Mouse (Mus musculus): ENCODE results near the gene Bpifa6. TPM values are rescaled to one million over a fixed set of nuclear protein-coding genes. Genes with fewer than 3 reads are reported as not detected.
"Not testable (repeated sequence)": the region's sequence is repeated elsewhere in the genome, so short reads cannot be mapped to it uniquely, and the experiment has no call there.

The Bpifa6 gene
- total RNA-seq (2021): not detected
- long read RNA-seq: 0 reads

DNA sequence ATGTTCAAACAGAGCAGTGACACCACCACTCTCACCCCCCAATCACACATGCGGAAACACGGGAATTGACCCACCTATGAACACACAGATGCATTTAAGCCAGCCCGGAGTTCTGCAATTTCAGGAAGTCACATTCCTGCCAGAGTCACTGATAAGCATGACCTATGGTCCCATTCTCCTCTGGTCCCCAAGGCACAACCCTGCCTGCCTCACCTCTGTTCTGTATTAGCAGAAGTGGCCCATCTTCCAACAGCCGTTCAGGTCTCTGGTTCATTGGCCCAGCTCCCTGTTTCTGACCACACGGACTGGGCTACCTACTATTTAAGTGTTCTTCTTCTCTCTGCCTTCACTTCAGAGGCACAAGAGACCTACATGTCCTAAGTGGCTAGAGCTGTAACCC, at the start of gene Bpifa6:
Bpifa6 (plus strand) TSS at position 364 of the 400 bp plus-strand sequence.
- no peak for DNase-seq (ENCODE audit: low spot score in 2 of 2)

DNA sequence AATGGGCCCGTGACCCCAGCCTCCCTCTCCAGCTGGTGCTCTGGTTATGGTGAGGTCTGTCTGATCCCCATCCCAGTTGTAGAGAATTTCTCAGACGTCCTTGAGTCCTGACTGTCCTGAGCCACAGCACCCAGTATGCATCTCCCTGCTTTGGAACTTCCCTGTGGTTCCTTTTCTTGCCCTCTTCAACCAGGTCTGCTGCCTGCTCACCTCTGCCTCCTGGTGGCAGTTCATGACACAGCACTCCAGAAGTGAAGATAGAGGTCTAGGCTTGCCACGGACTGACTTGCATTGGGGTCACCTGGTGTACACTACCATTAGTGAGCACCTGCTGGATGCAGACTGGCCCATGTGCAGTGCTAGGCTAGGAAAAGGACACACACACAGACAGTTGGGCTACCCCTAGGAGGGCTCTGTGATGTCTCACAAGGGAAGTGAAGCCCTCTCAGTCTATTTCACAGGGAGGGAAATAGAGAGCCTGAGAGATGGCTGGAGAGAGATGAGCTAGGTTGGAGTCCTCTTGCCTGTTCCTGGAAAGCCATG, 44.8 kb upstream of the Bpifa6 start:
- DNase-seq (ENCODE audit: low spot score in 2 of 2): peak; percentile 67 to 76

DNA sequence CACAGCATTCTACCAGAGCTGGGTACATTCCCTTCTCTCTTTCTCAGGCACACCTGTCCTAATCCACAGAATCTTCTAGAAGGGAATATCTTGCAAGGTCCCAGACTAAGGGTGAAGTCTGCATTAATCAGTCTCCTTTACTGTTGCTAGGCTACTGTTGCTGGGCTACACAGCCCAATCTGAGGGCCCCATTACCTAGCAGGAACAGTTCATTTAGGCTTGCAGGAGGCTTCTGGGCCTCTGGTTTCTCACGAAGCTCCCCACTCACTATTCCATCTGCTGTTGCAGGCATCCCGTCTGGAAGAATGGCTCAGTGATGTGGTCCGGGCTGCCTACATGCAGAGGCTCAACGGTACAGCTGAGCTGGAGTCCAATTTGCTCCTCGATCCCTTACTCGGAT, 43.6 kb upstream of the Bpifa6 start:
- DNase-seq (ENCODE audit: low spot score in 2 of 2): no peak

DNA sequence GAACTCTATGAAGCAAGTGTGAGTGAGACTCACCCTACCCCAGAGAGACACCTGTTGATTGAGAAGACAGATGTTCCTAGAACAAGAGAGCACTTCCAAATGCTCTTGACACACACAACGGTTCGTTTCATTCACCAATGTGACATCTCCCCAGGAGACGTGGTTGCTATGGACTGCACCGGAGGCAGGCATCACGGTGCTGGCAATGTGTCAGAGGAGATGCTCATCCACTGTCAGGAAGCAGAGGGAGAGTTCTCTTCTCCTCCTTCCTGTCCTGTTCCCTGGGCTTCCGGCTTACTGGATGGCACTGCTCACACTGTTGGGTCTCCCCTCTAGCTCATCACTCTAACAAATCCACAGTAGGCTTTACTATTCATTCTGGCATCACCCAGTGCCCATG, 41.4 kb upstream of the Bpifa6 start:
- DNase-seq (ENCODE audit: low spot score in 2 of 2): peak in 1 of 2 experiments; percentile 22

DNA sequence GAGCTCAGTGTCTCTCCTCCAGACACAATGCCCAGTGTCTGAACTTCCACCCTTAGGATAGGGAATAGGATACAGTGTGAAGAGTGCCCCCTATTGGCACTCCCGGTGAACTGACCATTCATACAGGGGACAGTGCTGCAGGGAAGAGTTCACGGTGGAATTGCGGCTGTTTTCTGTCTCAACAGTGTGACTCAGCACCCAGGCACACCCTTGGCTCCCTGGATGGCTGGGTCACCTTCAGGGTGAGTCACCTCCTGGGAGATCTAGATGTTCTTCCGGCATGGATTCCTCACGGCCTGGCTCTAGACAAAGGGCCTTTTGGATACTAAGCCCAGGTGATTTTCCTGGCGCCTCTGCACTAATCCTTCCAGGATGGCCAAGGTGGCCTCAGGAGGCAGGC, 39.4 kb upstream of the Bpifa6 start:
- DNase-seq (ENCODE audit: low spot score in 2 of 2): no peak

DNA sequence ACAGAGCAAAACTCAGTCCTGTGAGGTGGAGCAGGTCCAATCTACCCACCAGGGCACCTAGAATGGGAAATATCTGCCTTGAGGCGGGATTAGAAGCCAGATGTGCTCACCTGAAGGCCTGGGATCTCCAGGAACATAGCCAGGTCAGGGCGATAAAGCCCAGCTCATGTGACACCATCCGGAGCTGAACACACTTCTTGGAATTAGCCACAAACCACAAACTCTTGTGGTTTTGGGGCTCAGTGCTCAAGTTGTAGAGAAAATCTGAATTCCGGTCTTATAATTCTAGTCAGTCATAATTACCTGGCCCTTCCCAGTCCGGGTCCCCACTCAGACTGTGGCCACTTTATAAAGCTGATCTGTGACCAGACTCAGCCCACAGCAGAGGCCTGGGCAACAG, 36.9 kb upstream of the Bpifa6 start, which contains the start of gene Bpifb4:
Bpifb4 (plus strand) TSS at position 370 of the 400 bp plus-strand sequence.
- DNase-seq (ENCODE audit: low spot score in 2 of 2): no peak

DNA sequence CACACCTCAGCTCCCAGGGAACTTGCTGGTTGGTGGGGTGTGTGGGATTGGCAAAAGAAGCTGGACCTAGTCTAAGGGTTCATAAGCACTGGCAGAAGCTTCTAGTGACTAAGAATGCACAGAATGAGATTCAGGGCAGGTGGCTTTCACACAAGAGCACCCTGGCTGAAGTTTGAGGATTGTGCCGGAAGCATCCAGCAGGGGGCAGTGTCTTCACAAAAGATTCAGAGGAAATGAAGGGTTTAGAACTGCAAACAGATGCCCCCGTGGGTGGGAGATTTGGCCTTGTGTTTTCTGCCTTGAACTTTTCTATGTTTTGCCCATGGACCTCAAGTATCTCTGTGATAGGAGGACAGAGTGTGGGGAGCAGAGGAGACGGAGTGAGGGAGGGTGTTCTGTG, 31.2 kb upstream of the Bpifa6 start:
- DNase-seq (ENCODE audit: low spot score in 2 of 2): peak; percentile 73 to 74

DNA sequence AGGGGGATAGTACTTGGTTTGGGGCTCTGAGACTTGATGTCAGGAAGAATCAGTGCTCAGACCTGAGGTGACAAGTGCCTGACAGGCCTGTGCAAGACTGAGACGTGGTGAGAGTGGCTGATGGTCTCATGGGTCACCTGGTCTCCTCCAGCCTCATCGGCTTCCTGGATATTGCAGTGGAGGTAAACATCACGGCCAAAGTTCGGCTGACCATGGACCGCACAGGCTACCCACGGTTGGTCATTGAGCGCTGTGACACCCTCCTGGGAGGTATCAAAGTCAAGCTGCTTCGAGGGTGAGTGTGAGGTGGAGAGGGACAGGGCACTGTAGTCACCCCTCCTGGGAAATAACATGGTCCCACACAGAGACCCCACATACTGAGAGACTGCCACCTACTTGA, 30.2 kb upstream of the Bpifa6 start:
- DNase-seq (ENCODE audit: low spot score in 2 of 2): no peak

DNA sequence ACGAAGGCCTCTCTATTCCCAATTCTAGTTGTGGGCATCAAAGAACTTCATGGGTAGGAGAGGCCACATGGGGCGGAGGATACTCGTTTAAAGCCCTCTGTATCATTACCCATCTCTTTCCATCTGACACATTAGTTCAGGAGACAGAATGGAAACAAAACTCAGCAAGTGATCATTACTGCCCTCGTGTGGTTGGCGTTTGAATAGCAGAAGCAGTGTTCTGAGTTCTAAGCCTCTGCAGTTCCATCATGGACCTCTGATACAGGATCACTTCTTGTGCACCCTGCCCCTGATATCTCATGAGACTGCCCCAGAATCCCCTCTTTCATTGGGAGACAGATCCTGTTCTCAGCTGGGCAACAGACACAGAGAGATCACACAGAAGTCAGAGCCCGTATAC, 21.8 kb upstream of the Bpifa6 start:
- DNase-seq (ENCODE audit: low spot score in 2 of 2): peak; percentile 83 to 85

DNA sequence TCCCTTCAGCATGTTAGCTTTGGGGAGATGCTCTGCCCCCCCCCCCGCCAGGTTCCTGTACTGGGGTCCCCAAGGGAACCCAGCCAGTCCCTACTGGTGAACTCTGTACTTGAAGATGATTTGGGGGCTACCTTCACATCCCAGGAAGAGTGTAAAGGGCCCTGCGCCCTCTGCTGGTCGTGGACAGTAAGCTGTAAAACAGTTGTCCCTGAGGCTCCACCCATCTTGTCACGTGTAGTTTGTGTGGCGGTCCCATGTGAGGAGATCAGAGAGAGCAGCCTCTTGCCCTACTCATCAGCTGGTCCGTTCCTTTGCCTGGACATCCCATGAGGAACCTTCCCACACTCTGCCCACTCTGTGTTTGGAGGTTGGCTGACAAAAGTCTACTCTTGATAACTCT, 20.9 kb upstream of the Bpifa6 start:
- peak; percentile 41 to 48 for DNase-seq (ENCODE audit: low spot score in 2 of 2)

DNA sequence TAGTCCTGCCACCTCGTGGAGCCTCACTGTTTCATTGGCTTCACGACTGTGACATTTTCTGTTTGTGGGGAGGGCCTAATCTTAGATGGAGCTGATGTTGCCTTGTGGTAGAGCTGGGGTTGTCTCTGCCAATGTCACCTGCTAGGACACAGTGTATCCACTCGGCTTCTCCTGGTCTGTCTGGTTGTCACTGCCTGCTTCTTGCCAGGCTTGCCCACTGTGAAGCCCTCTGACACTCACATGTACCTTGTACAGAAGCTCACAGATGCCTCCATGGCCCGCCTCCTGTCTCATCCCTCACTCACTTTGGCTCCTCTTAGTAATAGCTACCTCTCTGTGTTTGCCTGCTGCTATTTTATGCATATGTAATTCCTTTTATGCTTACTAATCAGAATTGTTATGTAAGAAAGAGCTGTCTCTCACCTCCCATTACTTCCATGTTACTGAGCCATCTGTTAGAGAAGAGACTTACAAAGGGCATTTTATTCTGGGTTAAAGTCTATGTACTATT, 11.9 kb upstream of the Bpifa6 start:
- DNase-seq (ENCODE audit: low spot score in 2 of 2): no peak

DNA sequence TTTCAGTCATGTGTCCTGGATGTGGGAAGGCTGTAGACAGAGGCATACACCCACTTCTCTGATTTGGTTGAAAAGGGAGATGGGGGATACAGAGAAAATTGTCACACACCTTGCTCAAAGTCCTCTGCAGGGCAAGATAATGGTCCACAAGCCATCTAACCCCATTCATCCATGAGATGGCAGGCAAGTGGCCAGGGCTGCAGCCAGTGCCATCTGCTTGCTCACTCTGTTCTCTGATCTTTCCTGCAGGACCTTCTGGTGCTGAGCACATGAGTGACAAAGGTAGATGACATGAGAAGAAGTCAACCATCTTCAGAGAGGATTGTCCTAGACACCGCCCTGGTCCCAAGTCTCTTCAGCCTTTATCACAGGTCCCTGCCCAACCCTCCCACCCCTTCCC, 11.4 kb upstream of the Bpifa6 start:
- DNase-seq (ENCODE audit: low spot score in 2 of 2): no peak

DNA sequence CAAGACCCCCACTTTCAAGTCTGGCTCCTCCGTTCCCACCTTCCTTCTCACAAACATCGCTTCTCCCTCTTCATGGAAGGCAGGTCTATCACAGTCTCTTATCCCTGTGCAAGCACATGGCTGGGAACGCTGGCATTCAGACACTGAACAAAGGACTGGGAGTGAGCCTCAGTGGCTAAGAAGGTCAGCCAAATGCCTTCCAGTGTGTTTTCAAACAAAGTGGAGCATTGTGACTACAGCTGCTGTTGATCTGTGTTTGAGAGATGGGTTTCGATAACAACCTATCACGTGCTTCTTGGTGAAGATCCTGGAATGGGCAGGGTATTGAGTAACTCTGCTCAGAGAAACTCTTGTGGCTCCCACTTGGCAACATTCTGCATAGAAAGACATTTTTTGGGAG, 4.5 kb upstream of the Bpifa6 start:
- DNase-seq (ENCODE audit: low spot score in 2 of 2): no peak

DNA sequence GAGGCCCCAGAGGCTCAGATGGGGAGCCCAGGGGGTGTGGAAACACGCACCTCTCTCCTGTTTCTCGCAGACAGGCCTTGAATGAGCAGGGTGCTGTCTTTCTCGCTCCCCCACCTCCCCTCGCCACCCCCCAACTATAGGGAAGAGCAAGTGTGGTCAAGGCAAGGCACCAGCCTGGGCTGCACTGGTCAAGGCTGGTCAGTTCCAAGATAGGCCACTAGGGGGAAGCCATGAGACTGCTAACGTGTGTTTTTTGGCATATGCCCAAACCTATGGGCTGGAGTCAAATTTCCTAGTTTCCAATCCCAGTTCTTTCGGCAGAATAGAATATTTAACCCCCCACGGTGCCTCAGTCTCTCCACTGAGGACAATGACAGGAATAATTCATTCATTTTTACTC, 21.0 kb downstream of the Bpifa6 start:
- DNase-seq (ENCODE audit: low spot score in 2 of 2): peak; percentile 74 to 78

DNA sequence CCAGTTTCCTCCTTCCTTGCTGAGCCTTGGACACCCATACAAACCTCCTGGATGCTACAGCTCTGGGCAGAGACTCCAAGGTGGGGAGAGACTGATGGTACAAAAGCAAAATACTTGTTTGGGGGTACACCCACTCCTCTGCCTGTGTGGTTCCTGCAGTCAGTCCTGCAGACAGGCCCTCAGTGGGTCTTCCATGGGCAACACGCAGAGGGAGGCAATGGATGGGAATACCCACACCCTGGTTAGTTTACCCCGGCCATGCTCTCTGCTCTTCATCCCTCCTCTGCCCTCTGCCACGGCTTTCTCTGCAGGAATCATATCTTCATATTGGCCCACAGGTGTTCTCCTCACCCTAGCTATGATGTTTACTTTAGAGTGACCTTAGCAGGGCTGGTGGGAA, 25.8 kb downstream of the Bpifa6 start:
- no peak for DNase-seq (ENCODE audit: low spot score in 2 of 2)

DNA sequence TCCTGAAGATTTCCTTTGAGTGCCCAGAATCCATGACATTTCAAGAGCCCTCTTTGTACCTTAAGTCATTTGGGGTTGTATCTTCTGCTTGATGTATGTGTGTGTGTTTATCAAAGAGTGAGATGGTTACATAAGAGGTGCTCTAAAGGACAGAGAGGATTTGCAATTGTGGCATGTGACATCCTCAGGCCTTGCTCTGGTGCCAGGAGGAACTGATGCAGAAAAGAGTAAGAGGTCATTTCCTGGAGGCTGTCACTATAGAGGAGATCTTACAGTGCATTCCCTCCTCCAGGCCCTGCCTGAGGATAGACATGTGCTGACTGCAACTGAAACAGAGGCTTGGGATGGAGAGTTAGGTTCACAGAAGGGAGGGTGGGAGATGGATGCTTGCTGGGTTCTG, 26.3 kb downstream of the Bpifa6 start:
- DNase-seq (ENCODE audit: low spot score in 2 of 2): no peak

DNA sequence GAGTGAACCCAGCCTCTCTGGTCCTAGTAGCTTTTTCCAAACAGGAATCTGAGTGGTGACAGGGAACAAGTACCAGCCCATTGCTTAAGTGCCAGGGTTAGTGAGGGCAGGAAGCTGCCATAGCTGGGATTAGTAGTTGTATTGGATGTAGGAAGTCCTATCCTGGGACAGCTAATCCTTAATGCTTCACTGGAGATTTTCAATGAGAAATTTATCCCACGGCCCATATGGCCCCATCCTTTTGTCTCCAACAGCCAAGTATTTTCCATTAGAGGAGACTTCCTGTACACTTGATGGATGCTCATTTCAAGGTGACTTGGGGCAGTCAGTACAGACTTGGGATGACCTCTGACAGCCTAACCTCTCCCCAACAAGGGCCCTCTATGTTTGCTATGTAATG, 29.7 kb downstream of the Bpifa6 start:
- DNase-seq (ENCODE audit: low spot score in 2 of 2): no peak

DNA sequence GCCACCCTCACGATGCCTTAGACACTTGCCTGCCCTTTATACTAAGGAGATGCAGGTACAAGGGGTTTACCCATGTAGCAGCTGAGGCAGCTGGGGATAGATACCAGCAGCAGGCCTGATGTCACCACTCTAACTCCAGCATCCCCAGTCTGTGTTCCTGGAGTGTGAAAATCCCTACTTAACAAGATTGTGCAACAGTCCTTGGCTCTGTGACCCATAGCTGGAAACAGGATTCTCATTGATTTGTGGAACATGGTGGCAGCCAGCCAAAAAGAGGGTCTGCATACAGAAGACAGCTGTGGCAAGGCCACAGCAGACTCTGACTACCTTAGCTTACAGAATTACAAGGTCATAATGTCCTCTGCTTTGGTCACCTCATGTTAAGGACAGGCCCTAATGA, 30.3 kb downstream of the Bpifa6 start:
- no peak for DNase-seq (ENCODE audit: low spot score in 2 of 2)

DNA sequence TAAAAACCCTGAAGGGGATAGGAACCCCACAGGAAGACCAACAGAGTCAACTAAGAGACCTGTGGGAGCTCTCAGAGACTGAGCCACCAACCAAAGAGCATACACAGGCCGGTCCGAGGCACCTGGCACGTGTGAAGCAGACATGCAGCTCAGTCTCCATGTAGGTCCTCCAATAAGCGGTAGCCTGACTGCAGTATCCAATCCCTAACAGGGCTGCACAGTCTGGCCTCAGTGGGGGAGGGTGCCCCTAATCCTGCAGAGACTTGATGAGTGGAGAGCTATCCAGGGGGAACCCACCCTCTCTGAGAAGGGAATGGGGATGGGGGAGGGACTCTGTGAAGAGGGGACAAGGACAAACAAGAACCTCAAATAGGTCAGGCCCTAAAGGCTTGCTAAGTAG, 31.0 kb downstream of the Bpifa6 start:
- no peak for DNase-seq (ENCODE audit: low spot score in 2 of 2)

DNA sequence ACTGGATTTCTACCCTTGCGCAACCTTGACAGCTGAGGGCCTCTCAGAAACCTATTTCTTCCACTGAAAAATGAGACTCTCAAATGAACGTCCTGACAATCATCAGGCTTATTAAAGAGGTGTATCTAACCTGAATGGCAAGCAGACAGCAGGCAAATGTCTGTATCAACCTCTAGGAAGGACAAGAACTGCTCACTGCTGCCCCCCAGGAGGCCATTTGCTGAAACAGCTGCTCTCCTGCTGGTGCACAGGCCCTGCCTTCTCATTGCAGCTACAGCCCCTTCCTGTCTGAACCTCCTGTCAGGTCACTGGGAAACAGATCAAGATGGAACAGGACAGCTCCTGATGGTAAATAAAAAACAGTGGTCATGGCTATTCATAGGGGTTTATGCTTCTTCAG, 31.6 kb downstream of the Bpifa6 start:
- DNase-seq (ENCODE audit: low spot score in 2 of 2): no peak

DNA sequence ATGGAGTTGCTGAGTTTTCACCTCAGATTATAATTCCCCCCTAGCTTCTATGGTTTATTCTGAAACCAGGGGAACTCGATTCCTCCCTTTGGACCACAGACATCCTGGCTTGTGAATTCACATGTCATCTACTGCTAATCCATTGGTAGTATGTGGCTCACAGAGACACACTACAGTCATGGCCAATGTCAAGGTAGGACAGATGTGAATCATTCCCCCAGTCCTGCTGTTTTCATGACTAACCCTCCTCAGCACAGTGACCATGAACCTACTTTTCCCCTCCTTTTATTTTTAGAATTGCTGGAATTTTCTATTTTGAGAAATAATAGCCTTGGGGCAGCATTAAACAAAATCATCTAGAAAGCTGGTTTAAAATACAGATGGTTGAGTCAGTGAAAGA, 32.6 kb downstream of the Bpifa6 start:
- DNase-seq (ENCODE audit: low spot score in 2 of 2): no peak

DNA sequence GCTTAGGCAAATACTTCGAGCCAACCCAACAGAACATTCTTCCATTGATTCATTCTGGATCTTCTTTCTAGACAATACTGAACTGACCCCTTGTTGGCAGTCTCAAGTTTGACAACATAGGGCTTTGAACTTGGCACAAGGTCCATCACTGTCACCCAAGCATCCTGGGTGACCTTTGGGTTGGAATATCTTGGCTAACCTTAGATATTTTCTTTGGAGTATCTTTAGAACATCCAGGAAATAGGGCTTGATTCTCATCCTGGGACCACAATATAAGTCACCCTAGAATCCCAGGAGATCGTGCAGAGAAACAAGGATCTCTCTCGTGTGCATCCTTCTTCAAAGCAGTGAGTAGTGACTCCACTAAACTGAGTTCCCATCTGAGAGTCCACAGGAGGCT, 33.2 kb downstream of the Bpifa6 start, which contains the start of gene Bpifa2:
Bpifa2 (plus strand) TSS at position 301 of the 400 bp plus-strand sequence.
- DNase-seq (ENCODE audit: low spot score in 2 of 2): no peak

DNA sequence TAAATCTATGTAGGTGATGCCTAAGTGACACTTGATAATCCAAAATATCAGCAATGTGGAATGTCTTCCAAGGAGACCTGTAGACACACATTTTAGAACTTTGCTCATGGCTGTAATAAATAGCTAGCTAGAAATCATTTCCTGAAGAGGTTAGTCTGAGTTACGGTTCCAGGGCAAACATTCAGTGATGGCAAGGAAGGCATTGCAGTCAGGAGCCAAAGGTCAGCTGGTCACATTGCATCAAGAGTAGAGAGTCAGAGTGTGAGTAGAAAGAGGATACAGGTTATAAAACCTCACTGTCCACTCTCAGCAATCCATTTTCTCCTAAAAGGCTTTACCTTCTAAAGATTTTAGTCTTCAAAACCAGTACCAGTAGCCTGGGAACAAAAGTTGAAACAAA, 43.2 kb downstream of the Bpifa6 start:
- no peak for DNase-seq (ENCODE audit: low spot score in 2 of 2)

DNA sequence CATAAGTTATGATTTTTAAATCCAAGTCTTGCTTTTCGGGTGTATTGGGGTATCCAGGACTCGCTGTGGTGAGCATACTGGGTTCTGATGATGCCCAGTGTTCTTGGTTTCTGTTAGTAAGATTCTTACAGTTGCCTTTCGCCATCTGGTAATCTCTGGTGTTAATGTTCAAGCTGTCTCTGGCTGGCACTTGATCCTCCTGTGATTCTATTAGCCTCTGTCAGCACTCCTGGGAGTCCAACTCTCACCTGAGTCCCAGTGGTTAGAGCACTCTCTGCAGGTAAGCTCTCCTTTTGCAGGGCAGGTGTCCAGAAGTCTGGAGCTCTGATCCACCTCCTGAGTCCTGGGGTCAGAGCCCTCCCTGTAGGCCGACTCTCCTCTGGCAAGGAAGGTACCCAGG, 49.9 kb downstream of the Bpifa6 start:
- DNase-seq (ENCODE audit: low spot score in 2 of 2): not testable (repeated sequence)

Data from layer of hippocampus, postnatal 10 days (tissue).